Mouse (Mus musculus) mouse embryonic stem cell (cell line): ENCODE data around the gene Tmem220.

ENCODE experiments used
- in situ Hi-C, 2 experiments: fragments of 300-500 bp; cut with MboI; formaldehyde crosslinking; loops; 1 replicate in 1 of 2; 3 replicates in 1 of 2; pipeline ENCODE4 v1.14.3; 2019 to 2020; ENCODE audit warnings: low sequenced_read_pairs in 2 of 2, low pct_unique_long_range_greater_than_20kb in 1 of 2, mixed read lengths in 1 of 2; ENCODE audit not compliant: unreplicated experiment in 1 of 2

The Tmem220 gene

DNA sequence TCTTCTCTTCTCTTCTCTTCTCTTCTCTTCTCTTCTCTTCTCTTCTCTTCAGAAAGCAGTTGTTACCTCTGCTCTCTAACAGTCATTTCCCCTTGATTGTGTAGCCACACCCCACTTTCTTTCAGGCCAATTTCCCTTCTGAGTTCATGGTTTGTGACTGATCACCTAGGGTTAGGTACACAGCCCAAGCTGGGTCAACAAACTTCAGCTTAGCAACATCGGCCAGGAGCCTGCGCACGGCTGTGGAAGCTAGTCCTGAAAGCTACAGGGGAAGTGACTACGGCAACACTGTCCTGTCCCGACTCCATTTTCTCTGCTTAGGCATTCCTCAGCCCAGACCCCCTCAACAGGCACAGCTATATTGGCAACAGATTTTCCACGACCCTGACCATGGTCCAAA, 20.0 kb downstream of the Tmem220 start:
- in situ Hi-C loops, result no loop called here

- in situ Hi-C loops, result no loop called here
Observed at GRCm38 (mm10) chr11:67047199-67047598, 22.2 kb downstream of the Tmem220 start.

DNA sequence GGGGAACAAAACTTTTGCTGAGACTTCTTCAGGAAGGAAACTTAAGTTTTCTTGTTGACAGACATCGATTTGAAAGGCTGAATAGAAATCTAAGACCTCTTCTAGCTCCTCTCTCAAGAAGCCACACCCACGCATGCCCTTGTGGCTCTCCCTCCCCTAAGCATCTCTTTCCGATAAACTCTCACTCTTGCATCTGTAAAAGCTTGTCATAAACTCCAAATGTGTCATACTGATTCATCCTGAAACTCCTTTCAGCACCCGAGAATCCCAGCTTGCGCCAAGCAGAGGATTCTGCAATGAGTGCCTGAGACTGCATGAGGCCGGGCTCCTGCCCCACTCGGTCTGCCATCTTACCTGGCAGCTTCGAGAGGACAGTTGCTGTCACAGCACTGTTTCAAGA, 23.5 kb downstream of the Tmem220 start:
- in situ Hi-C loops, result no loop called here

GRCm38 (mm10) chr11:67049256-67049655, 24.3 kb downstream of the Tmem220 start:
- in situ Hi-C loops, result no loop called here

DNA sequence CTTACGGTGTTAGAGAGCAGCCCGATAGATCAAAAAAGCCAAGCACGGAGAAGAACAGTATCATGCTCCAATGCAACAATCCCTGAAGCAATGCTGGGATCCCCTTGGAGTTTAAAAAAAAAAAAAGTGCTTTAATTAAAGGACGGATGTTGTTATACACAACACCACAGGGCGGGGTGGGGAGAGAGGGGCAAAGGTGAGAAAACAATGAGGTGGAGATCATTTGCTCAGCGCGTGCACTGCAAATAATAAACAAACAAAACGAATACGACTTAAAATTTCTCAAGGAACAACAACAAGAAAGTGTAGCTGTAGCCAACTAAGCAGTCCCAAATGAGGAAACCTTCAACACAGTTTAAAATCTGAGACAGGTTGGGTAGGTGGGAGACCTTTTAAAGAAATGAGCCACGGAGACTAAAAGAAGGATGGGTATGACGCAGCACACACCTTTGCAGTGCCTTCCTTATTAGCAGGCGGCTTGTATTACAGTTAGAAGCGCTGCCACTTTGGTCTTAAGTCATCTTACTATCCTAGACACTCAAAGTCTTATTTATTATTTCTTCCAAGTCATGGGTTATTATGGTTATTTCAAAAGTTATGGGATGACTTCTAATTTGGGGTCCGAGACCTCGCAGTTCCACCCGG, 26.8 kb downstream of the Tmem220 start:
- in situ Hi-C loops, result no loop called here

DNA sequence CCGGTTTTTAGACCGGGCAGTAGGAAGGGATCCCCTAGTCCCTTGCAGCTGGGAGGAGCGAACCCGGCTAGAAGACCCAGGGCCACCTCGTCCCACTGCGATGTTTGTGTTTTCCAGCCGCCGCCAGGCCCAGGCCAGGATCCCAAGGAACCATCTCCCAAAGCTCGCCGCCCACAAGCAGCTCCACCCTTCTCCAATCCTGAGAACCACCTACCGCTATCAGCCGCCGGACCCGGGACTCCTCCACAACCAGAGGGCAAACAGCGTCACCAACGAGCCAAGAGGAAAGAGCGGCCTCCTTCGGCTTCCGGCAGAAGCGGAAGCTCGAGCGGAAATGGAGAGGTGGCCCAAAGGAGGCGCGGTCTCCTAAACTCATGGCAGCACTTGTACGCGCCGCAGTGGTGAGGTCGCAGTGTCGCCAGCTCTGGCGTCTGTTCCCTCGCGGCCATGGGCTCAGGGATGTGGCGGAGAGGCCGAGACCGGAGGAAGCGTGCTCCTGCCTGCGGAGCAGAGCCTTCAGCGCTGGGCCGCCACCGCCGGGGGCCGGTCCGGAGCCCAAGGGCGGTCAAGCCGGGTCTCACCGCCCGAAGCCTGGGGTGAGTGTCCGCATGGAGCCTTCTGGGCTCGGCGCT, 27.5 kb downstream of the Tmem220 start, which contains the start of the genes Adprm and Sco1:
TSS of gene Adprm (minus strand) at position 274 of the 632 bp plus-strand sequence.
TSS of gene Sco1 (plus strand) at position 350 of the 632 bp plus-strand sequence.
- in situ Hi-C loops, result no loop called here

GRCm38 (mm10) chr11:67054754-67055365, 29.9 kb downstream of the Tmem220 start:
- in situ Hi-C loops, result no loop called here

DNA sequence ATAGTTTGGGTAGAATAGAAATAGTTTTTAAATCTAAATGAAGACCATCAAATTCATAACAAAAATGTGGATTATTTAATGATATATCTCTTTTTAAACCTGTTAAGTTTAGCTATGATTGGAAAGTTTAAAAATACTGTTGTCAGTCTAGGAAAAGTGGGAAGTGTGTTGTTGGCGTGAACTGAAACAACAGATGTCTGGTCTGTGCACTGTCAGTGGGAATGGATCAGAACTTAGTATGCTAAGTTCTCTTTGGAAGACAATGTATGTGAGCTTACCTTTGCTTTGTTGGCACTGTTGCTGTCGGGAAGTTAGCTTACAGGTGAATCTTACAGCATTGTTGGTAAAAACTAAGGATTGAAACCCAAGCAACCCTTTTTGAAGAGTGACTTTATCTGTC, 36.4 kb downstream of the Tmem220 start:
- in situ Hi-C loops, result no loop called here

DNA sequence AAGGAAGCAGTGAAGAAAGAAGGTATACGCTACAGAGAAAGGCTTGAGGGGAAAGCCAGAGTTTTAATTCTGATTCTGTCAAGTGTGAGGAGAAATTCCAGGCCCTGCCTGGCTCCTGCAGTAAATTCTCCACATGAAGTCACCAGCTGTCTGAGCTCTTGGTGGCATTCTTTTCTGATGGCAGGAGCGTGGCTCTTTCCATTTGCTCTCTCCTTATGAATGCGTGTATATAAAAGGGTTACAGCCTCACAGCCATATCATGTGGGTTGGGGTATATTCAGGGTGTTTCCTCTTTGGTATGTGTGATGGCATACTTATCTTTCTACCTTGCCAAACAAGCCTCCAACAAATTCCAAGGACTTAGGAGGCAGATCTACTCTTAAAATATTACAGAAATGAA, 37.8 kb downstream of the Tmem220 start:
- in situ Hi-C loops, result no loop called here

DNA sequence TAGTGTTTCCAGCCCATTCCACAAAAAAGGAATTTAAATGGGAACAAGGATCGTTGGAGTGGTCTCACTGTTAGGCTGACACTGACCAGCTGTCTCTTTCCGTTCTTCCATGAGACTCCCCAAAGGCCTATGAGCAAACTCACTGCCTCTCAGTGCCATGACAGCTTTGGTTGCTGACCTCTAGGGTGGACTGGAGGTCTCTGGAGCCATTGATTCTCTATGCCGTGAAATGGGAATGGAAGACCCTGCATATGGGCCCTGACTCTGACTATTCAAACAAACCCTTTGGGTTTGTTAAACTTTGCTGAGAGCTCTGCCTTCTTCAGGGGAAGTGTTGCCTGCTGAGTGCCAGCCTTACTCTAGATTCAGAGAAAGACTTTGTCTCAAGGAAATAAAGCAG, 42.8 kb downstream of the Tmem220 start:
- in situ Hi-C loops, result no loop called here

DNA sequence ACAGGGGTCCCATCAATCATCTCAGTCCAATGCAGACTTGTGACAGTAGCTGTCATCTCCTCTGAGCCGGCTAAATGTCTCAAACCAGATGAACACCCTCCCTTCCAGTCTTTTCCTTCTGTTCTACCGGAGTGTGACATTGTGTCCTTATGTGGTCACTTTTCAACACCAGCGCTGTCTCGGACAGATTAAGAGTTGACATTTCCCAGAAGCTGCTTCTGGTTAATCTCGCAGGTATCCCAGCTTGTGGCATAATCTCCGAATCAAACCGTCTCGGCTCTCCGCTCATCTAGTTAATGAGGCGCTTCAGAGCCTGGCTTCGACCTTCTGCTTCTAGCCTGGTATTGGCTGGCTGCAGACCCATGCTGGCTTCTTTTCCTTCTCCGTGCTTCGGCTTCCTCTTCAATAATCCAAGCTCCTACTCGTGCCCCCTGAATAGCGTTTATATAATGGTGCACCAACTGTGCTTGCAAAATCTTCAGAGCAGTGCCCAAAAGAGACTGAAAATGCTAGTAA, 47.7 kb downstream of the Tmem220 start:
- in situ Hi-C loops, result no loop called here

DNA sequence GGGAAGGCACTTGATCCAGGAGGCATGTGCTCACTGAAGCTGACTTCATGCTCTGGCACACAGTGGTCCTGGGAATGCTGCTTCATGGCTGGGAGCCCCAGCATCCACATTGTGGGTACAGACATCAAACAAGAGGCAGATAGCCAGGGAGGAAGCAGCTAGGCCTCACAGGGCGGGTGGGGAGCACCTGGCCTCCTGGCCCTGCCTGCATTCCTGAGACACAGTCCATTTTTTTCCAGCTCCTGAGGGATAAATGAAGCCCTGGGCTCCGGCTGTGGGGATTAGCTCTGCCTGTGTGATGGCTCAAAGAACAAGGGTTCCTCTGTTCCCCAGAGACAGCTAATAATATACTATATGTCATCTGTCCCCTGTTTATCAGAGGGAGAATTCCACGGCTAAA, 50.1 kb downstream of the Tmem220 start:
- in situ Hi-C loops, result no loop called here

DNA sequence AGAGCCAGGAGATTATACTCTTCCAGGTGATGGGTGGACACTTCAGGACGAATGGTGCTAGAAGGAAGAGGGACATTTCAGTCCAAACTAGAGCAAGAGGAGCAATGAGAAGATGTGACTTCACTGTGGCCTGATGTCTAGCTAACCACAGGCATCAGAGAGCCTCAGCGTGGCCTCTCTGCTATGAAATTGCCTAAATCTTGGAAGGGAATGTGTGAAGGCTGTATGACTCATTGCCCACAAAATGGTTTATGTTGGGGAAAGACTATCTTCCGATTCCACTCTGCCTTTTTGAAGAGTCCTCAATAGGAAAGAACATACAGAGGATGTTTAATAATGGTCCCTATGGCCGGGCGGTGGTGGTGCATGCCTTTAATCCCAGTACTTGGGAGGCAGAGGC, 51.8 kb downstream of the Tmem220 start:
- in situ Hi-C loops, result no loop called here

- in situ Hi-C loops, result no loop called here
Observed at GRCm38 (mm10) chr11:67077435-67077834, 52.5 kb downstream of the Tmem220 start.

DNA sequence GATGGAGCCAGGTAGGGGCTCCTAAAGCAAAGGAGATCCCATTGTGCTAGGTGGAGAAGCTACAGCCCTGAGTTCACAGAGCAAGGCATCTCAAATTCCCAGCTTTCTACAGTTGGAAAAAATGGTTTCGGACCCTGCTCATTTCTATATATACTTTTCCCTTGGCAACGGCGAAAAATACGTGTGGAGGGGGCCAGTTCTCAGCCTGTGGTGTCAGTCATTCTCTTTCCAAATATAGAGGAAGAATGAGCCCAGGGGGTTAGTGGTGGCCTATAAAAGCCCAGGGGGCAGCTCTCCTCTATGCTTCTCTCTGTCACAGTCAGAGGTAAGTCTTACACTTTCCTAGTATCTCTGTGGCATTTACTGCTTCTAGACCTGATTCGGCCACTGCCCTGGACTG, 53.0 kb downstream of the Tmem220 start, which contains the start of gene Myh3:
TSS of gene Myh3 (plus strand) at position 301 of the 400 bp plus-strand sequence.
- in situ Hi-C loops, result no loop called here

DNA sequence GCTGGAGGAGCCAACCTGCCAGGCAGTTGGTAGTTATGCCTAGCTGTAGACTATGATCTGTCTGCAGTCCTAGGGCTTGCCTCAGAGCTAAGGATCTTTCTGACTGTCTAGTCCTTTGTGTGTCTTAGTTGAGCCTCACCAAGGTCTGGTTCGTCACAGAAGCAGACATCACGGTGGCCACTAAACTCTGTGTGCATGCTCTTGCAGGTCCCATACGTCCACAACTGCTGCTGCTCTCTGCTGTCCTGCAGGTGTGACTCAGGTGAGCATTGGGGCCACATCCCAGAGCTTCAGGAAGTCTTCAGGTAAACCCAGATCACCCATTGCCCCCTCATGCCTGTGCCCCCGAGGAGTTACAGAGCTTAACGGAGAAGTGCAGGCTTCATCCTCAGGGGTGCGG, 53.9 kb downstream of the Tmem220 start:
- in situ Hi-C loops, result no loop called here

DNA sequence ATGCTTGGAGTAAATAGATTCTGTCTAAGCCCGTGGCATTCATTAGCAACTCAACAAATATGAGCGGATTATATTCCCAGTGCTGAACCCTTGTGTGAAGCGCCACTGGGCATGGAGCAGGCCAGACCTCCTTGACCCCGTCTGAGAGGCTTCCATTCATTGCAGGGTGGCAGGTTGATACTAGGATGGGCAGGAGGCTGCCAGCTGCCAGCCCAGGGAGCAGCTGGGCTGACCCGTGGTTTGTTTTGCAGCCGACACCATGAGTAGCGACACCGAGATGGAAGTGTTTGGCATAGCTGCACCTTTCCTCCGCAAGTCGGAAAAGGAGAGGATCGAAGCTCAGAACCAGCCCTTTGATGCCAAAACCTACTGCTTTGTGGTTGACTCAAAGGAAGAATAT, 54.8 kb downstream of the Tmem220 start:
- in situ Hi-C loops, result loop anchor here (5.0 to 10.0 kb wide), 2 partner anchors 52 to 175 kb away; partner anchors contain the start of gene Tmem220 (in 2 of the 2)

DNA sequence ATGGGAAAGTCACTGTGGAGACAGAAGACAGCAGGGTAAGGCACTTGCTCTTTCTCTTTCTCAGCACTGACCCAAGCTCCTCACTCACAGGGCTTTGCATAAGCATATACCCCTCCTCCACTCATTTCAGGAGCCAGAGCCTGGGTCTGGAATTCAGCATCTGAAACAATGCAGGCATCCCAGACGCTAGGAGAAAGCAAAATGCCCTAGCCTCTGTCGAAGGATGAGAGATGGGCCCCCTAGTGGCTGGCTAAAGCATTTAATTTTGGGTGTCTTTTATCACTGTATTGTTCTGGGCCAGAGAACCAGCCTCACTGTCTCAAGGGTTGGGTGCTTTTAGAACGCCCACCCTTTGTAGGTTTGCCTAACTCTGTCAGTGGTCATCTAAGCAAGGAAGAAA, 55.2 kb downstream of the Tmem220 start:
- in situ Hi-C loops, result loop anchor here (5.0 to 10.0 kb wide), 2 partner anchors 53 to 175 kb away; partner anchors contain the start of gene Tmem220 (in 2 of the 2)

GRCm38 (mm10) chr11:67081125-67081649, 56.2 kb downstream of the Tmem220 start:
- in situ Hi-C loops, result loop anchor here (5.0 to 10.0 kb wide), 2 partner anchors 54 to 176 kb away; partner anchors contain the start of gene Tmem220 (in 2 of the 2)
